Mouse (Mus musculus): ENCODE measurements around the gene Ptma. TPM values are rescaled to one million over a fixed set of nuclear protein-coding genes. Genes with fewer than 3 reads are reported as not detected.
"Not testable (repeated sequence)": the region's sequence is repeated elsewhere in the genome, so short reads cannot be mapped to it uniquely, and the experiment has no call there.

The Ptma gene
- total RNA-seq, 2 experiments from 2014 or later = 3,814 to 8,789 TPM

- peak; percentile 51 for ATAC-seq (replicated peaks; ENCODE audit: poor library complexity, severe bottlenecking)
These were observed 6.0 kb downstream of the Ptma start for GRCm38 (mm10) chr1:86532362-86533051.

DNA sequence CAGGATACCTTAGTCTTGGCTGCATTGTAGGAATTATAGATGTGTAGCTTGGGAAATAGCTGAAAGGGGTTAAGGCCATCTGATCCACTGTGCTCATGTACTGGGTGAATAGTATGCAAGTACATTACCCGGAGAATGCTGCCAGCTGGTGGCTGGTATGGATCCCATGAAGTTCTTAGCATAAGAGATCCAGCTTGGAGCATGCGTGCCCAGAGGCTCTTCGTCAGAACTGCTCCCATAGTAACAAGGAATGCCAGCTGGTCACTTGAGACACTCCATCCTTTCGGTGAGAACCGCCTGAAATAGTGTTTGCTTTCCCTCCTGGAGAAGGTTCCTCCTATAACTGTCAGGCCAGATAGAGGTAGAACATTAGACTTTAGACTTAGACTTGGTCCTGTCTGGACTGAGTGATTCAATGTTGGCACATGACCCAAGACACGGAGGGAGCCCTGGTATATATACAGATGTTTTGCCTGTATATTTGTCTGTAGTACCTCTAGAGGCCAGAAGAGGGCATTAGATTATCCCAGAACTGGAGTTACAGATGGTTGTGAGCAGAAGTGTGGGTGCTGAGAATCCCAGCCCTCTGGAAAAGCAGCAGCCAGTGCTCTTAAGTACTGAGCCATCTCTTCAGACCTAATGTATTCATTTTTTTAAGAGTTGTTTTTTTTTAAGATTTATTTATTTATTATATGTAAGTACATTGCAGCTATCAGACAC lies 7.0 kb downstream of the Ptma start:
- peak; percentile 6; the same call in 1 of the 2 replicates for ATAC-seq (replicated peaks; ENCODE audit: poor library complexity, severe bottlenecking)

DNA sequence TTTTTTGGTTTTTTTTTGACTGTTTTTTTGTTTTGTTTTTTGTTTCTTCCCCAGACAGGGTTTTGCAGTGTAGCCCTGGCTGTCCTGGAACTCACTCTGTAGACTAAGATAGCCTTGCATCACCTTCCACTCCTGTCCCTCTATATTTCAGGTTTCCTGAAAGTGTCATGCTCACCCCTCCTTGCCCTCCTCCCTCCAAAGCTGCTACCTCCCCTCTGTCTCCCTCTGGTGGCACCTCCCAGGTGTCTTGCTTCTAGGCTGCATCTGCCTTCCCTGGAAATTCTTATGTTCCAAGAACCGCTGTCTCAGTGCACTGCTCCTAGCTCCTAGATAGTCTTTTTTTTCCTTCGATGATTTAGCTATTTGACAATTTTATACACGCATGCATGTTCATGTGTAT lies 11.9 kb downstream of the Ptma start:
- peak; percentile 65 for ATAC-seq (replicated peaks; ENCODE audit: poor library complexity, severe bottlenecking)

DNA sequence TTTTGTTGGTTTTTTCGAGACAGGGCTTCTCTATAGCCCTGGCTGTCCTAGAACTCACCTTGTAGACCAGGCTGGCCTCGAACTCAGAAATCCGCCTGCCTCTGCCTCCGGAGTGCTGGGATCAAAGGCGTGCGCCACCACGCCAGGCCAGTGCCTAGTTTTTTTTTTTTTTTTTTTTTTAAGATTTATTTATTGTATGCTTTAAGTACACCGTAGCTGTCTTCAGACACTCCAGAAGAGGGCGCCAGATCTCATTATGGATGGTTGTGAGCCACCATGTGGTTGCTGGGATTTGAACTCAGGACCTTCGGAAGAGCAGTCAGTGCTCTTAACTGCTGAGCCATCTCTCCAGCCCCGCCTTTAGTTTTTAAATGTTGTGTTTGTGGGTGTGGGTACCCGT lies 13.1 kb downstream of the Ptma start:
- ATAC-seq (replicated peaks; ENCODE audit: poor library complexity, severe bottlenecking) = not testable (repeated sequence)

- ATAC-seq (replicated peaks; ENCODE audit: poor library complexity, severe bottlenecking) = no peak
These were observed 16.1 kb downstream of the Ptma start for GRCm38 (mm10) chr1:86542584-86542983.

DNA sequence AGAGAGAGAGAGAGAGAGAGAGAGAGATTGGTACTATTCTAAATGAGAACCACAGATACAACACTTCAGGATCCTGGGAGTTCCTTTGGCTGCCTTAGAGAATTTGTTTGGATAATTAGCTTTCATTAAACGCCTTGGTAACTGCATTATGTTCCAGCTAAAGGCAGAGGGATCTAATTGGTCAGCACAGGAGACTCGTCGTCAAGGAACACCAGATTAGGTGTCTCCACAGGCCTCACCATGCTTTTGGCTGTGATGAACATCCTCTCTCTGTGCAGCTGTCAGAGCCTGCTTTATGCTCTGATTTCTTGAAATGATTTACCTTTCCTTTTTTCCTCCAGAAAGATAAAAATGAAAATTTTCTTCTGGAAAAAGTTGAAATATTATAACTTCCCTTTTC lies 20.3 kb downstream of the Ptma start:
- no peak for ATAC-seq (replicated peaks; ENCODE audit: poor library complexity, severe bottlenecking)

GRCm38 (mm10) chr1:86551299-86551698 lies 24.8 kb downstream of the Ptma start:
- ATAC-seq (replicated peaks; ENCODE audit: poor library complexity, severe bottlenecking) = no peak

GRCm38 (mm10) chr1:86551877-86552276 lies 25.4 kb downstream of the Ptma start:
- no peak for ATAC-seq (replicated peaks; ENCODE audit: poor library complexity, severe bottlenecking)

DNA sequence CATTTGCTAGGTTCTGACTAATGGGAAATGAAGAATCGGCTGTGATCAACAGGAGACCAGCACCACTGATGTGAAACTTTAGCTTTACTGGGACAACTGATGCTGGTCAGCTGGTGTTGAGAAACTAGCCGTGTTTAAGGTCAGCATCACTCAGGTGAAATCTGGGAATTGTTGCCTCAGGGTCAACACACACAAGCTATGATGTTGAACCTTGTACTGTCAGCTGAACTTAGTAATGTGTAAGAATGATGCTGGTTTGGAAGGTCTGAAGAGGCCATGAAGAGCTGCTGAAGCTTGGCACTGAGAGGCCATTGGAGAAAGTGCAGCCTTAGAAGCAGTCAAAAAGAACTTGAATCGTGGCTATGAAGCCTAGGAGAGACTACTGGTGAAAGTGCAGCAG lies 29.1 kb downstream of the Ptma start:
- ATAC-seq (replicated peaks; ENCODE audit: poor library complexity, severe bottlenecking) = no peak

DNA sequence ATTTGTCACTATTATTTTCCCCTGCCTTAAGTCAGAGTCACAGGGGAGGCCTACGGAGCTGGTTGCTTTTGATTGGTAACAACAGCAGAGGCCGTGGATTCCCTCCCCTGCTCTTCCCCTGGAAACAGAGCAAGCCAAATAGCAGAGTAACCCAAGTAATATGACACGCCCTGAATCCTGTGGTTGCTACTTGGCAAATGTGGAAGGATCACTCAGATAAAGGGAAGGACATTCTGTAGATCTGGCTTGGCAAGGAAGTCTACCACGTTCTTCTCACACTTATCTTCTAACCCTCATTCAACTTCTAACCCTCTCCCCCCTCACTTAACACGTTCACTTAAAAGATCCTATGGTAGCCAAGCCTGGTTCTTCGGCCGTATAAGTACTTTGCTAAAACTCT lies 31.3 kb downstream of the Ptma start:
- ATAC-seq (replicated peaks; ENCODE audit: poor library complexity, severe bottlenecking) = peak; percentile 35

DNA sequence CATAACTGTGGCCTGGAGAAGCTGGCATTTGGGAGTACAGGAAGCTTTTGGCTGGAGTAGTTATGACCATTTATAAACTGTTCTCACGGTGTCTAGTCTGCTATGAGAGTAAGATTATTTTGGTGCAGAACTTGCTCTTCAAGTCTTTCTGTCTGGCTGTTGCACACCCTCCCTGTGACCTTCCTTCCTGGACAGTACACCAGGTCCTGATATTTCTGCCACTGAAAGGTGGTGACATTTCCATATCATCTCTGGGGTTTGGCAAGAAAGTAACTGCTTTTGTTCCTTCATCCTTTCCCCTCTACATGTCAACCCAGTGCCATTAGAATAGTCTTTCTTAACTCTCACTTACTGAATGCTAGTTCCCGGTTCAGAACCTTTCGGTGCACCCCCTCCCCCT lies 32.7 kb downstream of the Ptma start:
- ATAC-seq (replicated peaks; ENCODE audit: poor library complexity, severe bottlenecking) = no peak

- ATAC-seq (replicated peaks; ENCODE audit: poor library complexity, severe bottlenecking) = no peak
These were observed 36.1 kb downstream of the Ptma start for GRCm38 (mm10) chr1:86562663-86563062.

DNA sequence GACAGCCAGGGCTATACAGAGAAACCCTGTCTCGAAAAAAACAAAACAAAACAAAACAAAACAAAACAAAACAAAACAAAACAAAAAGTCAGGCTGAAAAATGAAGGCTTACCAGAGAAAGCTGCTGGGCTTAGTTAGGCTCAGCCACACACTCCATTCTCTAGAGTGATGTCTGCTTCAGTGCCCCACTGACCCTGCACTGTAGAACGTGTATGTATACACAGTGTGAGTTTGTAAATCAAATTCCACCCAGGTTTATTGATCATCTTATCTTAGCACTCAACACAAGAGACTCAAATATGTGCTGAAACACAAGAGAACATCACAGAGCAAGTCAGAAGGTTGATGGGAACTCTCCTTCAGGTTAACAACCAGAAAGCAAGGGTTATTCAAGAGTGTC lies 41.9 kb downstream of the Ptma start:
- no peak for ATAC-seq (replicated peaks; ENCODE audit: poor library complexity, severe bottlenecking)

GRCm38 (mm10) chr1:86569292-86569860 lies 42.9 kb downstream of the Ptma start:
- peak; percentile 76 for ATAC-seq (replicated peaks; ENCODE audit: poor library complexity, severe bottlenecking)

- ATAC-seq (replicated peaks; ENCODE audit: poor library complexity, severe bottlenecking) = peak; percentile 87
These were observed 44.9 kb downstream of the Ptma start for GRCm38 (mm10) chr1:86571381-86571780.

DNA sequence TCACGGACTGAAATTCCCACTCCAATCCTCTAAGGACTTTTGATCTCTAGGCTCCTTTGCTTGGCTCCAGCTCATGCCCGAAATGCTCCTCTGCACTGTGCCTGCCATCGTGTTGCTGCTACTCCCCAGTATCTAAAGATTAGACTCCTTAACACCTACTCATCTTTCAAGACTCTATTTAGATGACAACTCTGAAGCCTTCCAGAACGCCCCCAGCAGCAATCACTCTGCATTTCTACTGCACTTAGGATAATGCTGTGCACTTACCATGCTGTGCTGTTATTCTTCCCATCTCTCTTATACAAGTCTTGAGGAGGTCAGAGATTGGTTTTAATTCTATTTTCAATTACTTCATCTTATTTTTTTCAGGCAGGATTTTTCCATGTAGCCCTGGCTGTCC lies 45.4 kb downstream of the Ptma start:
- ATAC-seq (replicated peaks; ENCODE audit: poor library complexity, severe bottlenecking) = no peak

Other genes starting within 250 kb of the Ptma start
- 1.0 and 3.9 TPM in 2 replicates for gene B3gnt7, start 223.9 kb upstream of the Ptma start, total RNA-seq (2014; fragmentation: Nextera tagmentation)
- 0.30 and 0.98 TPM in 2 replicates for gene B3gnt7, start 223.9 kb upstream of the Ptma start, total RNA-seq (2017)
- gene Ncl, start 167.3 kb upstream of the Ptma start, total RNA-seq (2014; fragmentation: Nextera tagmentation) = 715 and 728 TPM in 2 replicates
- gene Ncl, start 167.3 kb upstream of the Ptma start, total RNA-seq (2017) = 917 and 958 TPM in 2 replicates
- gene Nmur1, start 100.5 kb upstream of the Ptma start, total RNA-seq (2014; fragmentation: Nextera tagmentation) = not detected in 2 replicates
- gene Nmur1, start 100.5 kb upstream of the Ptma start, total RNA-seq (2017) = not detected in 2 replicates
- not detected in 2 replicates for gene Tex44, start 100.4 kb upstream of the Ptma start, total RNA-seq (2014; fragmentation: Nextera tagmentation)
- gene Tex44, start 100.4 kb upstream of the Ptma start, total RNA-seq (2017) = not detected in 2 replicates
- 57.7 and 68.0 TPM in 2 replicates for gene Pde6d, start 55.9 kb downstream of the Ptma start, total RNA-seq (2014; fragmentation: Nextera tagmentation)
- 32.0 and 33.0 TPM in 2 replicates for gene Pde6d, start 55.9 kb downstream of the Ptma start, total RNA-seq (2017)
- gene Cops7b, start 56.2 kb downstream of the Ptma start, total RNA-seq (2014; fragmentation: Nextera tagmentation) = 22.1 and 29.3 TPM in 2 replicates
- gene Cops7b, start 56.2 kb downstream of the Ptma start, total RNA-seq (2017) = 19.9 and 24.2 TPM in 2 replicates
- gene Nppc, start 143.8 kb downstream of the Ptma start, total RNA-seq (2014; fragmentation: Nextera tagmentation) = not detected in 2 replicates
- gene Nppc, start 143.8 kb downstream of the Ptma start, total RNA-seq (2017) = not detected in 2 replicates
- gene Dis3l2, start 177.1 kb downstream of the Ptma start, total RNA-seq (2014; fragmentation: Nextera tagmentation) = 21.3 and 22.9 TPM in 2 replicates
- 14.3 and 14.9 TPM in 2 replicates for gene Dis3l2, start 177.1 kb downstream of the Ptma start, total RNA-seq (2017)